Mouse (Mus musculus) testis, adult 2 months (tissue): ENCODE measurements around the gene Eva1b.

Source experiments
- CTCF ChIP-seq: fragments of 200-500 bp; IDR thresholded peaks from 2 replicates; pipeline ENCODE4 v1.5.1; 2012; ENCODE audit warnings: low read depth, mild to moderate bottlenecking, inconsistent platforms, low read length, moderate library complexity; ENCODE audit not compliant: control insufficient read depth, insufficient read depth, insufficient replicate concordance
- POLR2A ChIP-seq: fragments of 200-500 bp; IDR thresholded peaks from 2 replicates; pipeline ENCODE4 v1.6.1; 2012; ENCODE audit warnings: low read depth, mild to moderate bottlenecking, inconsistent platforms, low read length, moderate library complexity; ENCODE audit not compliant: control insufficient read depth

DNA sequence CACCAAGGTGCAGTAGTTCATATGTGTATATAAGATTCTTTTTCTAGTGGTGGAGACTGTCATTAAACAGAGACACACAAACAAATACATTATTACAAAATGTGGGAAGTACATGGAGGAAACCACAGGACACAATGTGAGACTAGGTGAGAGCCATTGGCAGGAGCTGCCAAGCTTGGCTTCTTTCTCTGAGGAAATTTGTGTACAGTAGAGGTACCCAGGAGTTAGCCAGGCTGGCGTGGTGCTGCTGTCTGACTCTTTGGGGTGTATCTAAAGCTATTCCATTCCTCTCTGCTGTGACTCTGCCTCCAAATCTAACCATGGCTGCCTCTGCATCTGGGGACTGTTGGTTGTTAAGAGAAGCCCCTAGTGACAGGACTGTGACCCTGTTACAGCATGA lies 28.5 kb upstream of the Eva1b start:
- TF ChIP-seq POLR2A: no peak
- no peak for TF ChIP-seq CTCF
